Mouse (Mus musculus) hindbrain, embryonic 16.5 days (tissue): Measurements from ENCODE around the gene Gm6793. TPM values are rescaled to one million over a fixed set of nuclear protein-coding genes. Genes with fewer than 3 reads are reported as not detected.

Experiments
- ATAC-seq: fragments of 200-750 bp; cut with Nextera tagmentation; 2 replicates; pipeline ENCODE4 v1.8.0; 2017; ENCODE audit warnings: moderate TSS enrichment, moderate library complexity
- H3K27ac ChIP-seq: fragments of 300-500 bp; sonication (generic); 2 replicates; pipeline ENCODE4 v1.5.1; 2014; ENCODE audit warnings: low read depth, mild to moderate bottlenecking, control low read depth, low read length, moderate library complexity
- H3K27me3 ChIP-seq: fragments of 300-500 bp; sonication (generic); replicated peaks from 2 replicates; pipeline ENCODE4 v1.6.1; 2014; ENCODE audit warnings: low read length; ENCODE audit not compliant: control insufficient read depth, insufficient read depth
- H3K36me3 ChIP-seq: fragments of 300-500 bp; sonication (generic); 2 replicates; pipeline ENCODE4 v1.6.1; 2014; ENCODE audit warnings: mild to moderate bottlenecking, low read length, moderate library complexity, mixed read lengths; ENCODE audit not compliant: control insufficient read depth, insufficient read depth
- H3K4me1 ChIP-seq: fragments of 300-500 bp; sonication (generic); 2 replicates; pipeline ENCODE4 v1.6.1; 2014; ENCODE audit warnings: low read depth, low read length; ENCODE audit not compliant: control insufficient read depth, insufficient read depth
- H3K4me2 ChIP-seq: fragments of 300-500 bp; sonication (generic); 2 replicates; pipeline ENCODE4 v1.6.1; 2014; ENCODE audit warnings: mild to moderate bottlenecking, low read length, control low read depth, moderate library complexity
- H3K4me3 ChIP-seq: fragments of 300-500 bp; sonication (generic); 2 replicates; pipeline ENCODE4 v1.5.1; 2014; ENCODE audit warnings: mild to moderate bottlenecking, low read length, control low read depth, moderate library complexity
- H3K9ac ChIP-seq: fragments of 300-500 bp; sonication (generic); 2 replicates; pipeline ENCODE4 v1.6.1; 2014; ENCODE audit warnings: low read depth, mild to moderate bottlenecking, control low read depth, low read length, moderate library complexity
- H3K9me3 ChIP-seq: fragments of 300-500 bp; sonication (generic); 2 replicates; pipeline ENCODE4 v1.6.1; 2014; ENCODE audit warnings: mild to moderate bottlenecking, low read length, moderate library complexity; ENCODE audit not compliant: control insufficient read depth
- WGBS: fragments of 180-500 bp; shearing (Covaris S2); extraction: QIAGEN DNeasy Blood & Tissue Kit; methylation state at CpG from one replicate; pipeline ENCODE4 v1.1.7; 2014; 5-methylcytosine and 5-hydroxymethylcytosine counted together
- polyA plus RNA-seq: library from polyadenylated mRNA; unstranded; fragments of >200 nt; fragmentation: Nextera tagmentation; extraction: Ambion mirVana; gene quantifications from 2 replicates; pipeline ENCODE4 v1.2.1, GENCODE M21; 2015

Gene Gm6793
- polyA plus RNA-seq, 1 experiment from 2014 or later, result 0.33 TPM

DNA sequence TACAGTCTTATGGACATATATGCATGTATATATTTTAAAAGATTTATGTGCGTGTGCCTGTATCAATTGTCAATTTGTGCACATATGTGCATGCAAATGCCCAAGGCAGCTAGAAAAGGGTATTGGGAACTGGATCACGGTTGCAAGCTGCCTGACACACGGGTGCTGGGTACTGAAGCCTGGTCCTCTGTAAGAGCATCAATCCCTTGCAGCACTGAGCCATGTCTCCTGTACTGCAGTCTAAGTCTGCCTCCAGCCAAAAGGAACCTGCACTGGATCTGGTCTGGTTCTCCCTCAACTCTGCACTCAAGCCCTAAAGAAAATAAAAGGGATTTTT, 22.2 kb downstream of the Gm6793 start:
- no peak overlapping the region for H3K27ac ChIP-seq
- WGBS, result 75% methylated on average over 3 of the region's 3 CpGs
- H3K4me2 ChIP-seq, result no peak overlapping the region; the same call in 1 of the 2 replicates
- H3K9ac ChIP-seq, result no peak overlapping the region
- H3K36me3 ChIP-seq, result peaks cover 29% of the 10 kb centered on the region
- H3K9me3 ChIP-seq, result no peaks in the 10 kb centered on the region
- peaks cover 5% of the 10 kb centered on the region for H3K4me1 ChIP-seq
- H3K4me3 ChIP-seq, result no peak overlapping the region; the same call in 1 of the 2 replicates
- no peak for ATAC-seq
- H3K27me3 ChIP-seq, result no peaks in the 10 kb centered on the region

GRCm38 (mm10) chr8:111992013-111992702, 22.7 kb downstream of the Gm6793 start, which contains the start of gene Adat1:
Gene Adat1, minus strand, starts transcription at chr8:111992302.
- peaks cover 29% of the 10 kb centered on the region for H3K36me3 ChIP-seq
- peak within 1 kb of the TSS; percentile 82 for H3K9ac ChIP-seq
- 5% methylated on average over 33 of the region's 33 CpGs for WGBS
- H3K4me3 ChIP-seq, result peak within 1 kb of the TSS; percentile 73
- H3K4me2 ChIP-seq, result peak within 1 kb of the TSS; percentile 75
- H3K9me3 ChIP-seq, result no peaks in the 10 kb centered on the region
- H3K4me1 ChIP-seq, result peaks cover 5% of the 10 kb centered on the region
- ATAC-seq, result peak; percentile 98
- no peaks in the 10 kb centered on the region for H3K27me3 ChIP-seq
- peak within 1 kb of the TSS; percentile 58 for H3K27ac ChIP-seq

DNA sequence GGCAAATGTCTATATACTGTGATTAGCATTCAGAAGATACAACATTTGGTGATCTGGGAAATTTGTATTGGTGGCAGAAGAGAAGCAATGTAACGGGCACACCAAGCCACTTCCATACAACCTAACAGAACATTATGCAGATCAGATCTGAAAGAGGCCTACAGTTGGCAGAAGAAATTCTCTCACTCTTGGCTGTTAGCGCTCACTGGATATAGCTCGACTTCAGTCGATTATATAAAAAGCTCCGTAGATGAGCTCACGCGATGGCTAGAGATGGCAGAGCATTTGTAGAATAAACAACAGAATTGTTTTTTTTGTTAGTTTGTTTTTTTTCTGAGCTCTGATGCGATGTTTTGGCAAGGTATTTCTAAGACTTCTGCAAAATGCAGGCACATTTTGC, 23.6 kb downstream of the Gm6793 start:
- 61% methylated on average over 8 of the region's 8 CpGs for WGBS
- Histone ChIP-seq H3K36me3 (peaks cover 24% of the 10 kb centered on the region), H3K27me3 (no peaks in the 10 kb centered on the region), H3K9ac (peak overlapping the region; percentile 82; the same call in 1 of the 2 replicates), H3K9me3 (no peaks in the 10 kb centered on the region), H3K27ac (no peak overlapping the region), H3K4me1 (peaks cover 5% of the 10 kb centered on the region), H3K4me3 (peak overlapping the region; percentile 73), H3K4me2 (peak overlapping the region; percentile 75)
- ATAC-seq, result no peak

DNA sequence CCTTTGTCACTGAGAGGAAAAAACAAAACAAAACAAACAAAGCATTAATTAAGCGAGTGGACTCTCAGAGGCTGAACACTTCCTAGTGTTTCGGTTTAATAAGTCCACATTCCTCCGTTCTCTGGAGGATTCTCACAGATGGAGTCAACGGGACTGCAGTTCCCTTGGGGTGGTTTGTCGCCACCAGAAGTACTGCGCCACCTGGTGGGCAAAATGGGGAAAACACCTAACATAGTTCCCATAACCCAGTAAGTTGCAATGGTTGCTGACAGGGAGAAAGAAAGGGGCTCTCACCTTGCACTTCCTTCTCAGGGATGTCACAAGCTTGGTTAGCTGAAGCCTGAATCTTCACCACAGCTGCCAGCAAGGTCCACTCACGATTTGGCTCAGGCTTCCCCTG, 24.9 kb downstream of the Gm6793 start:
- Histone ChIP-seq H3K27me3 (no peaks in the 10 kb centered on the region), H3K4me3 (no peak overlapping the region), H3K4me2 (no peak overlapping the region), H3K27ac (no peak overlapping the region), H3K36me3 (peaks cover 17% of the 10 kb centered on the region), H3K9me3 (no peaks in the 10 kb centered on the region), H3K9ac (no peak overlapping the region), H3K4me1 (peaks cover 5% of the 10 kb centered on the region)
- ATAC-seq, result no peak
- 15% methylated on average over 7 of the region's 7 CpGs for WGBS

DNA sequence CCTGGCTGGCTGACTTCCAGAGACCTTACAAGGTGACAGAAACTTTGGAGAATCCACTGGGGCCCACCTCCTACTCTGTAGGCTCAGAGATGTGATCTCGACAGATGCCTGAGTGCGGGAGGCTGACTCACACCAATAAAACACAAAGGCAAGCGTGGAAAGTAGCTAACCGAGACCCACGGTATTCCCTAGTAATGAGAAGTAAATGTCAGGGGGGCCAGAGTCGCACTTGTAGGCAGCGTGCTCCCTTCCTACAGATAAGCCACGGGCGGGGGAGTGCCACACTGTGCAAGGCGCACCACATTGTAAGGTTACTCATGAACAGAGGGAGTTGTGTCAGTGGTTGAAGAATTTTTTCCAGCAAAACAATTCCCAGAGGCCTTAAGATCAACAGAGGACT, 30.3 kb downstream of the Gm6793 start:
- 89% methylated on average over 10 of the region's 10 CpGs for WGBS
- ATAC-seq, result no peak
- no peaks in the 10 kb centered on the region for H3K9me3 ChIP-seq
- peaks cover 7% of the 10 kb centered on the region for H3K36me3 ChIP-seq
- H3K9ac ChIP-seq, result no peak overlapping the region
- no peak overlapping the region for H3K4me3 ChIP-seq
- no peaks in the 10 kb centered on the region for H3K27me3 ChIP-seq
- no peaks in the 10 kb centered on the region for H3K4me1 ChIP-seq
- no peak overlapping the region for H3K4me2 ChIP-seq
- no peak overlapping the region for H3K27ac ChIP-seq

DNA sequence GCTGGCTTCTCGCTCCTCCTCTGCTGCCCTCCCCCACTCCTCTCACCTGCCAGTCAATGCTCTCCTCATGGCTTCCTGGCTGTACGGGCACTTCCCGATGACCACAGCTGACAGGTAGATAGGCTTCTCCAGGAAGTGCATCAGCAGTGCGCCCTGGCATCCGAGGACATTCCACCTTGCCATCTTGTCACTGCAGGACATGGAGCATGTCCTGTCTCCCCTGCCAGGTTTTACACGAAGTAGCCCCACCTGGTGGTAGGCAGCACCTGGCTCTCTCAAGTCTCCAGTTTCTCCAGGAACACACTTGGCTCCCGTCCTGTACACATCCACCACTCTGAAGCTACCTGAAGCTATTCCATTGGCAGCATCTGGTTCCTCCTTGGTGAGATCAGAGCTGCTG, 32.7 kb downstream of the Gm6793 start:
- Histone ChIP-seq H3K9ac (no peak overlapping the region), H3K36me3 (no peaks in the 10 kb centered on the region; the same call in none of the 2 replicates), H3K4me1 (no peaks in the 10 kb centered on the region), H3K4me2 (no peak overlapping the region), H3K9me3 (no peaks in the 10 kb centered on the region), H3K27ac (no peak overlapping the region), H3K4me3 (no peak overlapping the region), H3K27me3 (no peaks in the 10 kb centered on the region)
- ATAC-seq, result no peak
- 80% methylated on average over 7 of the region's 7 CpGs for WGBS

DNA sequence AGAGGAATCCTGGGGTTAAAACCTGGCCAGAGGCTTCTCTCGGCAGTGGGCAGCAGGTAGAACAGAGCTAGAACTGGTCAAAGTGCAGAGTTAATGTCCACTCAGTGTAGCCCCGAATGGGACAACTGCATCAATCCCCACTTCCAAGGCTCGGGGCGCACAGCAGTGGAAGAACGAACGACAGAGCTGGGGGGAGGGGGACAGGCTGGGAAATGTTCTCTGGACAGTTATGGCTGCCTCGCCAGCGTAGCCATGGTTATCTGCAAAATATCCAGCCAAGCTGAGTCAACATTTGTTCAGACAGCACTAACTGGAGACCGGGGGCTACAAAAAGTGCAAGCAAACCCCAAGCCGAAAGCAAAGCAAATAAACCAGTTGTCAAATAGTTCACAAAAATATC, 36.7 kb downstream of the Gm6793 start:
- H3K36me3 ChIP-seq, result peaks cover 5% of the 10 kb centered on the region
- H3K27ac ChIP-seq, result no peak overlapping the region
- H3K4me3 ChIP-seq, result no peak overlapping the region
- no peak for ATAC-seq
- no peak overlapping the region for H3K9ac ChIP-seq
- H3K9me3 ChIP-seq, result no peaks in the 10 kb centered on the region
- H3K27me3 ChIP-seq, result no peaks in the 10 kb centered on the region
- no peak overlapping the region for H3K4me2 ChIP-seq
- WGBS, result 72% methylated on average over 10 of the region's 10 CpGs
- H3K4me1 ChIP-seq, result no peaks in the 10 kb centered on the region

DNA sequence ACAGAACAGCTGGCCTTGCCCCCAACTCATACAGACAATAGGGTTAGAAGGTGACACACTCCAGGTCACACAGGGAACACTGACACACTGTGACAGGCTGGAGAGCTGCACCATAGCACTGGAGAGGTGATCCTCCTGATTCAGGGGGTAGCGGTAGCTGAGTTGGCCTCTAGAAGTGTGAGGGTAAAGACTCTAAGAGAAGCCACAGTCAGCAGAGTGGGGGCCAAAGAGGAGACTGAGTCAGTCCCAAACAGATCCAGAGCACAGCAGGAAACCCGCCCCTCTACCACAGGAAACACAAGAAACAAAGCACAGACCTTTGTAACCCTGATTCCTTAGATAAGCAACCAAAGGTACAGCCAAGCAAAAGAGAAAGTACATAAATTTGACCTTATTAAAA, 38.5 kb downstream of the Gm6793 start:
- Histone ChIP-seq H3K27ac (no peak overlapping the region), H3K27me3 (no peaks in the 10 kb centered on the region), H3K4me2 (no peak overlapping the region), H3K4me3 (no peak overlapping the region), H3K9me3 (no peaks in the 10 kb centered on the region), H3K36me3 (peaks cover 8% of the 10 kb centered on the region; the same call in 1 of the 2 replicates), H3K9ac (no peak overlapping the region), H3K4me1 (no peaks in the 10 kb centered on the region)
- 92% methylated on average over 2 of the region's 2 CpGs for WGBS
- no peak for ATAC-seq

DNA sequence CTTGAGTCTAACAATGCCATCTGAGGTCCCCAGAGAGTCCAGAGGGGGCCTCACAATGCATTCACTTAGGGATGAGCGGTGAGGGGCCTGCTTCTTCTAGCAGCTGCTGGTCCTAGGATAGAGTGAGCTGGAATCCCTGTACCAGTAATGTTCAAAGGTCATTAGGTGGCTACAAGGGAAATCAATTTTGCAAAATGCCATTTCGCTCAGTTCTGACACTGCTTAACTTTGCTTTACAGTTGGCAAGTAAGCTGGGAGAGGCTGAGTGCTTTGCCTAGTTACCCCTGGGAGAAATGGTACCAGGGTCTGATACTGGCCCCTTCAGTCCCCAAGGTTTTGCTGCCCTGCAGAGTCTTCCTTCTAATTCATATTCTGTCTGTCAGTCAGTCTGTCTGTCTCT, 39.1 kb downstream of the Gm6793 start:
- no peak overlapping the region for H3K27ac ChIP-seq
- peaks cover 8% of the 10 kb centered on the region; the same call in 1 of the 2 replicates for H3K36me3 ChIP-seq
- H3K9ac ChIP-seq, result no peak overlapping the region
- H3K4me2 ChIP-seq, result no peak overlapping the region
- 91% methylated on average over 2 of the region's 2 CpGs for WGBS
- H3K4me3 ChIP-seq, result no peak overlapping the region
- no peaks in the 10 kb centered on the region for H3K4me1 ChIP-seq
- no peaks in the 10 kb centered on the region for H3K9me3 ChIP-seq
- H3K27me3 ChIP-seq, result no peaks in the 10 kb centered on the region
- ATAC-seq, result no peak
